Mouse (Mus musculus) embryonic facial prominence, embryonic 14.5 days (tissue): ENCODE measurements at regions not wholly inside any gene's neighbourhood (a gene's known extent, or its start where the extent isn't known, plus 50 kb on each side); places are given as distances from the start of the nearest gene placed in this dataset.

ENCODE experiments used
- ATAC-seq: fragments of 200-750 bp; cut with Nextera tagmentation; 2 replicates; pipeline ENCODE4 v1.8.0; 2017; ENCODE audit warnings: low read depth, moderate number of reproducible peaks, moderate TSS enrichment
- DNase-seq: peaks from one replicate; pipeline ENCODE4 v3.0.0-alpha.2; 2015; ENCODE audit warnings: low spot score
- H3K27ac ChIP-seq: fragments of 300-500 bp; sonication (generic); replicated peaks from 2 replicates; pipeline ENCODE4 v1.5.1; 2014; ENCODE audit warnings: low read depth, mild to moderate bottlenecking, low read length, moderate library complexity
- H3K27me3 ChIP-seq: fragments of 300-500 bp; sonication (generic); replicated peaks from 2 replicates; pipeline ENCODE4 v1.6.1; 2014; ENCODE audit warnings: low read length; ENCODE audit not compliant: control insufficient read depth, insufficient read depth
- H3K36me3 ChIP-seq: fragments of 300-500 bp; sonication (generic); 2 replicates; pipeline ENCODE4 v1.6.1; 2014; ENCODE audit warnings: low read length, mixed read lengths; ENCODE audit not compliant: control insufficient read depth, insufficient read depth
- H3K4me1 ChIP-seq: fragments of 300-500 bp; sonication (generic); 2 replicates; pipeline ENCODE4 v1.6.1; 2014; ENCODE audit warnings: antibody characterized with exemption, low read length; ENCODE audit not compliant: control insufficient read depth, insufficient read depth
- H3K4me2 ChIP-seq: fragments of 300-500 bp; sonication (generic); 2 replicates; pipeline ENCODE4 v1.6.1; 2014; ENCODE audit warnings: low read depth, mild to moderate bottlenecking, low read length, moderate library complexity, mixed read lengths
- H3K4me3 ChIP-seq: fragments of 300-500 bp; sonication (generic); 2 replicates; pipeline ENCODE4 v1.5.1; 2014; ENCODE audit warnings: low read depth, mild to moderate bottlenecking, low read length
- H3K9ac ChIP-seq: fragments of 300-500 bp; sonication (generic); 2 replicates; pipeline ENCODE4 v1.6.1; 2014; ENCODE audit warnings: low read depth, mild to moderate bottlenecking, low read length, moderate library complexity, mixed read lengths
- H3K9me3 ChIP-seq: fragments of 300-500 bp; sonication (generic); 2 replicates; pipeline ENCODE4 v1.6.1; 2016; ENCODE audit warnings: low read length; ENCODE audit not compliant: control insufficient read depth
- WGBS: fragments of 180-500 bp; shearing (Covaris S2); extraction: QIAGEN DNeasy Blood & Tissue Kit; methylation state at CpG from one replicate; pipeline ENCODE4 v1.1.7; 2014; 5-methylcytosine and 5-hydroxymethylcytosine counted together

DNA sequence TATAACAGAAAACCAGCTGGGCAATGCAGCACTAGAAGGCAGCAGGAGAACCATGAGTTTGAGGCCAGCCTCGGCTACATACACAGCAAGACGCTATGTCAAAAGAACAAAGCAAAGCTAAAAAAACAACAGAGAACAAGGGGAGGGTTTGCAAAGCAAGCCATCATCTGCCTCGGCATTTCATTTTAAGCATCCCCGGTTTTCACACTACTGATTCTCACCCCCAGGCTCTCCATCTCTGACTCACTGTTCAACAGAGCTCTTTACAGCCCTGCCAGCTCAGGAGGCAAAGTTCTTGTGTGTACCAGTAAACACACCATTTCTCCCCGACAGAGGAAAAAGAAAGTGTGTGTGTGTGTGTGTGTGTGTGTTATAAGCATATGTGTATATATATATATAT lies 571.6 kb upstream of the Gm10131 start:
- H3K4me3 ChIP-seq, result no peak overlapping the region
- peaks cover 4% of the 10 kb centered on the region for H3K4me1 ChIP-seq
- no peak for DNase-seq
- no peak overlapping the region for H3K27ac ChIP-seq
- no peak overlapping the region for H3K4me2 ChIP-seq
- 70% methylated on average over 5 of the region's 5 CpGs for WGBS
- no peak overlapping the region for H3K9ac ChIP-seq
- no peaks in the 10 kb centered on the region for H3K36me3 ChIP-seq
- ATAC-seq, result no peak
- no peaks in the 10 kb centered on the region for H3K9me3 ChIP-seq
- H3K27me3 ChIP-seq, result no peaks in the 10 kb centered on the region

GRCm38 (mm10) chr8:34682221-34682620 lies 570.7 kb upstream of the Gm10131 start:
- WGBS, result 91% methylated on average over 8 of the region's 8 CpGs

GRCm38 (mm10) chr8:34679565-34680291 lies 568.2 kb upstream of the Gm10131 start:
- ATAC-seq, result peak; percentile 80
- Histone ChIP-seq H3K27ac (peak overlapping the region; percentile 48; the same call in 1 of the 2 replicates), H3K9me3 (no peaks in the 10 kb centered on the region), H3K4me3 (no peak overlapping the region), H3K9ac (peak overlapping the region; percentile 51), H3K36me3 (no peaks in the 10 kb centered on the region), H3K4me1 (peaks cover 4% of the 10 kb centered on the region), H3K27me3 (no peaks in the 10 kb centered on the region), H3K4me2 (peak overlapping the region; percentile 38)
- WGBS, result 24% methylated on average over 14 of the region's 14 CpGs
- peak; percentile 79 for DNase-seq

More at GRCm38 (mm10) chr8:34682221-34682620, 570.7 kb upstream of the Gm10131 start:
- Histone ChIP-seq H3K27ac (no peak overlapping the region), H3K9me3 (no peaks in the 10 kb centered on the region), H3K4me3 (no peak overlapping the region), H3K27me3 (no peaks in the 10 kb centered on the region), H3K9ac (no peak overlapping the region), H3K36me3 (no peaks in the 10 kb centered on the region), H3K4me2 (no peak overlapping the region), H3K4me1 (peaks cover 4% of the 10 kb centered on the region)
- ATAC-seq (no peak), DNase-seq (no peak)

GRCm38 (mm10) chr8:34678879-34679278 lies 567.3 kb upstream of the Gm10131 start:
- WGBS, result 94% methylated on average over 8 of the region's 8 CpGs
- H3K9me3 ChIP-seq, result no peaks in the 10 kb centered on the region
- no peak overlapping the region for H3K4me2 ChIP-seq
- no peak for ATAC-seq
- DNase-seq, result no peak
- no peak overlapping the region for H3K4me3 ChIP-seq
- peaks cover 4% of the 10 kb centered on the region for H3K4me1 ChIP-seq
- no peaks in the 10 kb centered on the region for H3K36me3 ChIP-seq
- no peak overlapping the region for H3K9ac ChIP-seq
- H3K27me3 ChIP-seq, result no peaks in the 10 kb centered on the region
- H3K27ac ChIP-seq, result no peak overlapping the region

DNA sequence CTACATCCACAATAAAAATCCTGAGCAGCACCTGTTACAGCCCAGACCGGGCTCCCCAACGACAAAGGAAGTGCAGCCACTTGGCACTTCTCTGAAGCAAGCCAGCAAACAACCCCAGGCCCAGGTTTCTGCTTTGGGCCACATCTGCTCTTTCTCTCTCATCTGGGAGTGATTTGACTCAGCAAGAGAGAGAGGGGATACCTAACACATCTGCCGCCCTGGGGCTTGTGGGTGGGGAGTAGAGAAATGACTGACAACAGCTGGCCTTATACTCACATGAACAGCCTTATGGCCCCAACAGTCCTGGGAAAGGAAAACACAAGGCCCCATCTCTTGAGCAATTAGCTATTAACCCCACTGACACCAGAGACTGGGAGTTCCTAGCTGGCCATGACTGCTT lies 560.2 kb upstream of the Gm10131 start:
- peak; percentile 50; the same call in 1 of the 2 replicates for ATAC-seq
- H3K4me3 ChIP-seq, result no peak overlapping the region
- no peak overlapping the region for H3K27ac ChIP-seq

DNA sequence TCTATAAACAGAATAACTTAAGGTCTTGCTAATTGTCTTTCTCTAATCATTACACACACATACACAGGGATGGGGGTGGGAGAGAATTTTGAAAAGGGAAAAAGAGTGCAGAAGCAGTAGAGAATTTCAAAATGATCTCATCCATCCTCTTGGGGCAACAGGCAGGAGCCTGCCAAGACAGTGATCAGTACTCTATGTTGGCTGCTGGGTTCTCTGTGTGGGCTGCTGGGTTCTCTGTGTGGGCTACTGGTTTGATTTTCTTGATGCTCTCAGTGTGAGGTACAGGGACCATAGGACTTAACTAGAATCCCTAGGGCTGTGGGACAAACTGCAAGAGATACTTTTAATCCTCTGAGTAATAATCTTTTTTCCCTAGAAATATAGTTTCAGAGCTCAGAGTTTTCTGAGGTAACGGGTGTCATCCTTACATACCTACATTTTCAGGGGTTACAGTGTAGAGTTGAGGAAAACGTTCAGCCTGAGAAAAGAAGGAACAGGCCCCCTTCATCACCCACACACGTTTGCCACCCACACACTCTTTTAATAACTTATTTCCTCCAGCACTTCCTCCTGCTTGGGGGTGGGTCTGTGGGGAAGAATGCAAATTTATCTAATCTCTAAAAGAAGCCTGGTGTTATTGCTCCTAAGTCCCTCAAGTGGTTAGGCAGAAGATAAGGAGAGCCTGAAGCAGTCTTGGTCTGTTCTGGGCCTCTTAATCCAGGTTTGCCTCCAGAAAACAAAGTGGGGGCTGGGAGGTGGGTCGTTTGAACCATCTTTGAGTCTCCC lies 559.6 kb upstream of the Gm10131 start:
- Histone ChIP-seq H3K9ac (no peak overlapping the region), H3K27me3 (no peaks in the 10 kb centered on the region), H3K4me1 (peaks cover 12% of the 10 kb centered on the region), H3K9me3 (no peaks in the 10 kb centered on the region), H3K4me3 (no peak overlapping the region), H3K4me2 (no peak overlapping the region), H3K27ac (no peak overlapping the region), H3K36me3 (no peaks in the 10 kb centered on the region)
- DNase-seq (no peak), ATAC-seq (no peak)
- 19% methylated on average over 4 of the region's 4 CpGs for WGBS

More for the DNA sequence above, 560.2 kb upstream of the Gm10131 start:
- peak; percentile 53 for DNase-seq
- Histone ChIP-seq H3K9me3 (no peaks in the 10 kb centered on the region), H3K27me3 (no peaks in the 10 kb centered on the region), H3K4me1 (peaks cover 12% of the 10 kb centered on the region), H3K4me2 (no peak overlapping the region), H3K9ac (no peak overlapping the region), H3K36me3 (no peaks in the 10 kb centered on the region)
- 4% methylated on average over 3 of the region's 3 CpGs for WGBS

DNA sequence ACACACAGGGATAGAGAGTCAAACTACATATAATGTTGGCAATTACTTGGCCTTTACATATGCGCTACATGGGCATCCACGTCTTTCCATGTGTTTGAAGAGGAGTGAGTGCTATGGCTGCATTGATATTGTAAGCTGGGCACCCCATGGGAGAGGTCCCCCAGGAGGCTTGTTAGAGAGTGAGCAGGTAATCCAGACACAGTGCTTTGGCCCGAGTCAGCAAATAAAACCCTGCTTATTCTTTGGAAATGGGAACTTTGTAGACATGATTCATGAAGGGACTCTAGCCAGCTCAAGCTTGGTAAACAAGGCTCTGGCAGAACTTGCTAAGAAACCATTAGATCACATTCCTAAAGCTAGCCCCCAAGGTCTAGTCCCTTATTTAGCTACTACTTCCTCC lies 557.6 kb upstream of the Gm10131 start:
- Histone ChIP-seq H3K27me3 (no peaks in the 10 kb centered on the region), H3K4me3 (no peak overlapping the region), H3K9ac (no peak overlapping the region), H3K27ac (no peak overlapping the region), H3K36me3 (no peaks in the 10 kb centered on the region), H3K9me3 (no peaks in the 10 kb centered on the region), H3K4me2 (no peak overlapping the region), H3K4me1 (peaks cover 12% of the 10 kb centered on the region)
- WGBS, result 87% methylated on average over 3 of the region's 3 CpGs
- DNase-seq (no peak), ATAC-seq (no peak)

DNA sequence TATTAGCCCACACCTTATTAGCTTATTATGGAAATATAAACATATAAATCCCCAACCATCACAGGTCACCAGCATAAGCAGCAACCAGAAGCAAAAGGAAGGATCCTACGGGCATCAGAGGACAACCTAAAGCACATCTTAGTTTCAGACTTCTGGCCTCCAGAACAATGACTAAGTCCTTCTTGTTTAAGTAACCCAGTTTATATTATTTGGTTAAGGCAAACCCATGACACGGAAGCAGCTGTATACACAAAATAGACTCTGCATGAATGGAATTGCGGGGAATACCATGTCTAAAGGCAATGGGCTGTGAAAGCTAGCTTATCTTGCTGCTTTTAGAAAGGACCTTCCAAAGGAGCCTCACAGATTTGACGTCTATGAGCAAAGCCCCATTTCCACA lies 552.9 kb upstream of the Gm10131 start:
- Histone ChIP-seq H3K36me3 (no peaks in the 10 kb centered on the region), H3K9me3 (no peaks in the 10 kb centered on the region), H3K27me3 (no peaks in the 10 kb centered on the region), H3K4me1 (no peaks in the 10 kb centered on the region), H3K27ac (no peak overlapping the region), H3K9ac (no peak overlapping the region), H3K4me3 (no peak overlapping the region), H3K4me2 (no peak overlapping the region)
- DNase-seq (no peak), ATAC-seq (no peak)
- WGBS, result 78% methylated on average over 4 of the region's 4 CpGs
